Mouse (Mus musculus) cerebral cortex, adult 2 months (tissue): Measurements from ENCODE around the gene Tcirg1.

Experiments
- WGBS: fragments of 180-500 bp; shearing (Covaris S2); methylation state at CpG from one replicate; pipeline ENCODE4 v1.1.7; 2018; 5-methylcytosine and 5-hydroxymethylcytosine counted together

Gene Tcirg1

GRCm38 (mm10) chr19:3896208-3896607, 10.7 kb downstream of the Tcirg1 start:
- 86% methylated on average over 10 of the region's 10 CpGs for WGBS

DNA sequence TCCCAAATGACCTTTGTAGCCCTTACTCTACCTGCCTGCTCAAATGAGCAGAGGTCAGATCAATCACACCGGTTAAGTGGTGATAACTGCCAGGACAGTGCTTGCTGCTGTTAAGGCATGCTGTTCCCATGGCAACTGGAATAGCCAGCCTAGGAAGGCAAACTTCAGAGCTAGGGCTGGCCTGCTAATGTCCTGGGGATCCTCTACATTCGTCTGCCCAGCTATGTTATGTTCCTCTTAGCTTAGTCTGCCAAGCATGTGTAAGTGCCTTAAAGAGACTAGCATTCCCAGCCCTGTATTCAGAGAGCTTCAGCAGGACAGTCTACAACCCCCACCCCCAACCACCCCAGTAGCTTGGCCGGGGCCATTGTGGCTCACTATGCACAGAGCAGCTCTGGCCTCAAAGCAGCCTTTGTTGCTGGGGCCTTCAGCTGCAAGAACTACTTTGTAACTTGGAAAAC, 11.7 kb downstream of the Tcirg1 start:
- 36% methylated on average over 3 of the region's 3 CpGs for WGBS

GRCm38 (mm10) chr19:3894294-3894693, 12.6 kb downstream of the Tcirg1 start:
- 91% methylated on average over 2 of the region's 2 CpGs for WGBS

DNA sequence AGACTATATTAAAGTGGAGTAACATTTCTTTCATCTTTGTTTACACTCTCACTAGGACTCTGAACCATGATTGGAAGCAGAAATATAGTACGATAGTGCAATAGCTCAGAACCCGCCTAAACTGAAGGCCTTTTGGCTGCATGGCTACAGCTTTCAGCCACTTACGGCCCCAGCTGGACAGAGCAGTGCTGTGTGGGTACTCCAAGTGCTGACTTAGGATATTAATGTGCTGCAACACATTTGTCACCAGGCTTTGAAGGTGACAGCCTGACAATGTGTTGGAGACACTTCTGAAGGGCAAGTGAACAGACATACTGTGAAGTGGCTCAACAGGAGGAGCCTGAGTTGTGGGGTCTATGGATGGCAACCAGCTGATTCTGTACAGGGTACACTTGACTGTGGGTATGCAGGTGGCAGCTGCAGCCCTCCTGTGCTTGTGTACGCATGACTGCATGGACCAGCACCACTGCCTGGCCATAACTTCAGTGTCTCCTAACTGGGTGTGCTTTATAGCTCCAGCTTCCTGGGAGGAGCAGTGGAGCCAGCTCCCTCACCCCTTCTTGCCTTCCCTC, 13.3 kb downstream of the Tcirg1 start:
- WGBS = 77% methylated on average over 4 of the region's 4 CpGs

DNA sequence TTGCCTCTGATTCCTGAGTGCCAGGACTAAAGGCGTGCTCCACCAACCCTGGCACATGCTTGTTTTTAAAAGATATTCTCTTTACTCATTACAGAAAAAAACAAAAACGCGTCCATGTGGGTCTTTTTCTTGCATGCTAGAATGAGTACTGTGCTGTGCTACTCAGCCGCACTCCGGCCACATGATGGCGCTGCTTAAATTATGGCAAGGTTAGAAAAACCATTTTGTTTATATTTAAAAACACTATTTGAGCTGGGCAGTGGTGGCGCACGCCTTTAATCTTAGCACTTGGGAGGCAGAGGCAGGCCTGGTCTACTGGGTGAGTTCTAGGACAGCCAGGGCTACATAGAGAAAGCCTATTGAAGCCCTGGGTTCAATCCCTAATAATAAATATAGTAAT, 16.8 kb downstream of the Tcirg1 start:
- WGBS = 74% methylated on average over 8 of the region's 8 CpGs

DNA sequence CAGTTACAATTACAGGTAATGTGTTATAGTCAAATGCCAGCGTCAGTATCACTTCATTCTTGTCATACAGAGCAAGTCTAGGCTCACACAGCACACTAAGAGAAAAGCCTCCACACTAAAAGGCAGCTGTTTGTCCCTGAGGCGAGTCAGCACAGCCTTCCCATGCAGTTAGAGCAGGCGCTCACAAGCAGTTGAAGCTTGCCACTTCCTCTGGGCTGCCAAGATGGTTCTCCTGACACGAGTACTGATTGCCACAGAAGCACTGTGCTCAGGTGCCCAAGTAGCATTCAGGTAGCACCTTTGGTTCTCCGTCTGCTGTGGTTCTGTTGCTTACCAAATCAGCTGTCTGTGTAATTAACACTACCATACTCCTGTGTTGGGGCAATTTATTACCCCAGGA, 17.8 kb downstream of the Tcirg1 start:
- WGBS = 81% methylated on average over 5 of the region's 5 CpGs

GRCm38 (mm10) chr19:3884325-3884990, 22.5 kb downstream of the Tcirg1 start:
- WGBS = 57% methylated on average over 6 of the region's 6 CpGs

GRCm38 (mm10) chr19:3882214-3882613, 24.7 kb downstream of the Tcirg1 start:
- WGBS = 40% methylated on average over 4 of the region's 4 CpGs

DNA sequence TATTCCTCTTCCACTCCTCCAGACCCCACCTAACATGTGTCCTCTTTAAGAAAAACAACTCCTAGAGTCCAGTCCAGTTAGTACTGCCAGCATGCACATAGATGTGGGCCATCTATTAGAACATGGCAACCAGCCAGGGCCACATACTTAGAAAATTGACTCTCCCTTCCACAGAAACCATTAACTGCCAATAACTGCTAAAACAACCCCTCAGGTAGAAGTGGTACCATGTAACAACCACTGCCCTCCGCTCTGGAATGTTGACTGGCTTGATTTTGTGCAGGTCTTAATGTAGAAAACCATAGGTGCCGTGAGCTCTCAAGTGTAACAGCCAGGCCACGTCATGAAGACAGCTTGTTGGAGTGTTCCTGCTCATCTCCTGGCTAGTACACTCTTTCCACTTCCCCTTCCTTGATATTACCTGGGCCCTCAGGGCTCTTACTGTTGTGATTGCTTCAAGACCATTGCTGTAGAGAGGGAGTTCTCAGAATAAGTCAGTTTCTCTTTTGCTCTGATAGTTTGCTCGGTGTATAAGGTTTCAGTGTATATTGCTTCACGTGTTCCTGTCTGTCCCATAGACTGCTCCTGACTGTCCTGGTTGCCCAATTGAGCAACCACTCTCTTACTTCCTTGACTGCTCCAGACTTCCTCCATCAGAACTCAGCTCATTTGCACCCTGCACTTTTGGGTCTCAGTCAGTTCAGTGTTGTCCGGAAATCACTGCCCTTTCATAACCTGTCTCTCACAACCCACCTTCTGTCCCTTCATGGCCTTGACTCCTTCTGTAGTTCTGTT, 26.7 kb downstream of the Tcirg1 start:
- 90% methylated on average over 6 of the region's 6 CpGs for WGBS

- 85% methylated on average over 7 of the region's 7 CpGs for WGBS
These were observed 31.9 kb downstream of the Tcirg1 start for GRCm38 (mm10) chr19:3875045-3875444.

DNA sequence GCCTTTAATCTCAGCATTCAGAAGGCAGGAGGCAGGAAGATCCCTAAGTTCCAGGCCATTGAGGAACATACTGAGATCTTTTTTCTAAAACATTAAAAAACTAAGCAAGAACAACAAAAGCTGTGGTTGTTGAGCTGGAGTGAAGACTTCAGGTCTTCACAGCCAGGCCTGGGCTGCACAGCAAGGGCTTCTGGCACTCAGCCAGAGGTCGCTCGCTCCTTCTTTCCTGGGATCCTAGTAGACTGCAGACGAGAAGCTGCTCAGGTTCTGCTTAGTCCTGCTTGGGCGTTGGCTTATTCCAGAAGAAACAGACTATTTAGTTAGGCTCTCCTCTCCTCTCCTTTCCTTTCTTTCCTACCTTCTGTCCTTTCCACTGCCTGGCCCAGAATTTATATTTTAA, 34.6 kb downstream of the Tcirg1 start:
- WGBS = 51% methylated on average over 4 of the region's 4 CpGs

- WGBS = 50% methylated on average over 1 of the region's 1 CpGs
These were observed 38.6 kb downstream of the Tcirg1 start for GRCm38 (mm10) chr19:3868290-3868689.

GRCm38 (mm10) chr19:3864960-3865359, 42.0 kb downstream of the Tcirg1 start:
- 86% methylated on average over 2 of the region's 2 CpGs for WGBS

- 40% methylated on average over 2 of the region's 2 CpGs for WGBS
These were observed 44.2 kb downstream of the Tcirg1 start for GRCm38 (mm10) chr19:3862713-3863112.

DNA sequence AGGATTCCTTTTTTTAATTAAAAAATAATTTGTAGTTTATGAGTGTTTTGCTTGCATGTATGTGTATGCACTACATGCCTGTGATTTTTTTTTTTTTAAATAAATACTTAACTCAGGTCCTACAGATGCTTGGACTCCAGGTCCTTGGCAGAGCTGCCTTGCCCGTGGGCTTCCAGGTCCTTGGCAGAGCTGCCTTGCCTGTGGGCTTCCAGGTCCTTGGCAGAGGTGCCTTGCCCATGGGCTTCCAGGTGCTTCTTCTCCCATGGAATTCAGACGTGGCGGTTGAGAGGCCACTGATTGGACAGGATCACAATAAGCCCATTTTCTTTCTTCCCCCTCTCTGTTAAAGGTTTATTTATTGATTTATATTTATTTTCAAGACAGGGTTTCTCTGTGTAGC, 49.7 kb downstream of the Tcirg1 start:
- WGBS = 45% methylated on average over 3 of the region's 3 CpGs

GRCm38 (mm10) chr19:3855601-3856000, 51.3 kb downstream of the Tcirg1 start:
- WGBS = 26% methylated on average over 4 of the region's 4 CpGs

DNA sequence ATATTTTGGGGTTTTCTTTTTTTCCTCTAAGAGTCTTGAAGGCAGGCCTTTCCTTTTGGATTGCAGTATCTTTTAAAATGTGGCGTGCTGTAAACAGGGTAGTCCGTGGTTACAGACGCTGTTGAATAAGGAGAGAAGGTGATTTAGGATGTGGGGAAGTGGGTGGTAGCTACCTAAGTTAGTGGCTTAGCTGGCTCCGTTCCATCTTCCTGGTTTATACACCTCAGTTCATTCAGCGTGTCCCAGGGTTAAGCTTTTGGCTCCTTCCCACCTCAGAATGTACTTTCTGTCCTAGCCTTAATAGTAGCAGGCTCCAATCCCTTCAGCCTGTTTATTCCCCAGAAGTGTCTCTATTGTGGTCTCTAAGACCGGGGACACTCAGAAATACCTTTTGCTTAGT, 51.8 kb downstream of the Tcirg1 start:
- 45% methylated on average over 6 of the region's 6 CpGs for WGBS

DNA sequence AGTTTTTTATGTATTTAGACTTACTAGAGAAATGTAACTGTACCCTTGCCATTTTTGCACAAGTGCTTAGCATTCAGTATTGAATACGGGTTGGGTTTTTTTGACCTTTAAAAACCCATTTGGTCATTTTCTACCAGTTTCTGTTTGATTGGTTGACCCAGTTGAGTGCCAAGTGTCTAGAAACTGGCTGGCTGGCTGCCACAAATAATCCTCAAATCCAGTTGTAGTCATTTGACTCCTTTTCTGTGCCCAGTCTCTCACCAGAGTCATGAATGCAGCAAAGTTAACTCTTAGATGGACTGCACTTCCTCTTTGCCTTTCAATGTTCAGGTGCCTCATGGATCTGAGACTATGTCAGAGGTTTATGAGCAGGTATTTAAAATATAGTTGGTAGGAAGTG, 53.0 kb downstream of the Tcirg1 start:
- 47% methylated on average over 1 of the region's 1 CpGs for WGBS

GRCm38 (mm10) chr19:3853121-3853520, 53.8 kb downstream of the Tcirg1 start:
- 79% methylated on average over 10 of the region's 10 CpGs for WGBS

DNA sequence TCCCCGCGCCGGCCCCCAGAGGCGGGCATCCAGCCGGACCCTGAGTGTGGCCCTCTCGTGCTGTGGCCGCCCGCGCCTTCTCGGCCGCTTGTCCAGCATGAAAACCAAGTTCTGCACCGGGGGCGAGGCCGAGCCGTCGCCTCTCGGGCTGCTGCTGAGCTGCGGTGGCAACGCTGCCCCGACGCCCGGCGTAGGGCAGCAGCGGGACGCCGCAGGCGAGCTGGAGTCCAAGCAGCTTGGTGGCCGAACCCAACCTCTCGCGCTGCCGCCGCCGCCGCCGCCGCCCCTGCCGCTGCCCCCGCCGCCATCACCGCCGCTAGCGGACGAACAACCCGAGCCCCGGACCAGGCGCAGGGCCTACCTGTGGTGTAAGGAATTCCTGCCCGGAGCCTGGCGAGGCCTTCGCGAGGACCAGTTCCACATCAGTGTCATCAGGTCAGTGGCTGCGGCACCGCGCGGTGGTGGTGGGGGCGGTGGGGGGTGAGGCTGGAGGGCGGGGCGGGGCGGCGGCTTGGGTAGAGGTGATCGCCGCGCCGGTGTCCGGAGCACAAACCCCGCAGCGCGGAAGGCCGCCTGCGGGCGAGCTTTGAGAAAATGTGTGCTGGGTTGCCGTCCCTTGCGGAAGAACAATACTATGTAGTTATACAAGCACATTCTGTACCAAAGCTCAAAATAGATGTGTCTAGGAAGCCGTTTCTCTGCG, 54.8 kb downstream of the Tcirg1 start:
- under 1% methylated on average over 50 of the region's 74 CpGs for WGBS

DNA sequence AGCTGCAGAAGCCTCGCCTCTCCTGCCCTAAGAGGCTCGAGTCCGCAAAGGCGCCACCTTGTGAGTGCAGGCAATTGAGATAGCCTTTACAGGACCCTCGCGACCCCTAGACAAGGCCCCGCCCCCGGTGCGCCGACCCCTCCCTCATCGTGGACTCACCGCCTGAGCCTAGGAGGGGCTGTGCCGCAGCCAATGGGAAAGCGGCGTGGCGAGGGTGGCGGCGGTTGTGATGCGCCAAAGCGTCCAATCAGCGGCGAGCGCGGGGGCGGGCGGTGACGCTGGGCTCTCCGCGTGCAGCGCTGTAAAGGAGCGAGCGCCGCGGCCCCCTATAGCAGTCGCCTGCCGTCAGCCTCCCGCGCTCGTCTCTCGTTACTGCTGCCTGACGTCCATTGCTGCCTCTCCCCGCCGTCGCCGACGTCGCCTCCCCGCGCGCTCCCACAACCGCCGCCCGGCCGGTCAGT, 55.4 kb downstream of the Tcirg1 start, which contains the start of gene Chka:
TSS of gene Chka (plus strand) at position 272 of the 461 bp plus-strand sequence.
- WGBS = under 1% methylated on average over 53 of the region's 54 CpGs

DNA sequence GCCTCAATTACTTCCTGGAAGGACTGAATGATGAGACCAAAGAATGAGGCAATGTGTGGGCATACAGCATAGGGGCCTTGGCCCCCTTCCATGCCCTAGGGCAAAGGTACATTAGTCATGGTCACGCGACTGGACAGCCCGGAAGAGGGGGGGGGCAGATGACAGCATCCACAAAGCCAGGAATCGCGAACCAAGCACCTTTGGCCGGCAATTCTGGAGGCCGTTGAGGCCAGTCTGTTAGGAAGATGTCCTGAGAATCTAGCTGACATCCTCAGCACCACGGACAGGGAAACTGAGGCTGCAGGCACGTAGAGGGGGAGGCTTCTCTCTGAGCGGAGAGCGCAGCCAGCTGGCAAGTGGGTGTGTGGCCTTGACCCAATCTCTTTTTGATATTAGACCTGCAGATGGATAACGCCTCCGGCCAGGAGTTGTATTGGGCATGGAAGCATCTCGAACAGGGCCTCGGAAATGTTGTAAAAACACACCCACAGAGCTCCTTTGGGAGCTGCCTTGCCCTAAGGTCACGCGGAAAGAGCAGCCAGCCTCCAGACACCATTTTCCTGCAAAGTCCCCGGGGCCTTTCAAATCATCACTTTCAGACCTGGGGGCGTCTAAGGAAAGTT, 56.0 kb downstream of the Tcirg1 start:
- 8% methylated on average over 19 of the region's 19 CpGs for WGBS
